Mouse (Mus musculus): Measurements from ENCODE around the gene Tab1.

Gene Tab1

GRCm38 (mm10) chr15:80170357-80170756, 37.4 kb downstream of the Tab1 start:
- no peak for DNase-seq

GRCm38 (mm10) chr15:80171286-80171685, 38.4 kb downstream of the Tab1 start:
- no peak for DNase-seq

- DNase-seq: no peak
These were observed 38.9 kb downstream of the Tab1 start for GRCm38 (mm10) chr15:80171791-80172190.

- no peak for DNase-seq
These were observed 40.3 kb downstream of the Tab1 start, which contains the start of gene Mgat3 for GRCm38 (mm10) chr15:80173001-80173771. Gene Mgat3, plus strand, starts transcription at chr15:80173721.

- no peak for DNase-seq
These were observed 41.1 kb downstream of the Tab1 start for GRCm38 (mm10) chr15:80173781-80174597.

GRCm38 (mm10) chr15:80174598-80174875, 41.6 kb downstream of the Tab1 start:
- DNase-seq: no peak

GRCm38 (mm10) chr15:80175316-80175715, 42.4 kb downstream of the Tab1 start:
- no peak for DNase-seq

- DNase-seq: no peak
These were observed 42.8 kb downstream of the Tab1 start for GRCm38 (mm10) chr15:80175756-80176155.

- DNase-seq: no peak
These were observed 48.6 kb downstream of the Tab1 start for GRCm38 (mm10) chr15:80181561-80181960.

GRCm38 (mm10) chr15:80182072-80182700, 49.3 kb downstream of the Tab1 start:
- no peak for DNase-seq

GRCm38 (mm10) chr15:80188927-80189326, 56.0 kb downstream of the Tab1 start:
- DNase-seq: no peak

GRCm38 (mm10) chr15:80190075-80190474, 57.1 kb downstream of the Tab1 start:
- DNase-seq: no peak

GRCm38 (mm10) chr15:80191585-80192245, 58.8 kb downstream of the Tab1 start:
- DNase-seq: no peak

GRCm38 (mm10) chr15:80192246-80192585, 59.3 kb downstream of the Tab1 start:
- no peak for DNase-seq

- no peak for DNase-seq
These were observed 59.9 kb downstream of the Tab1 start for GRCm38 (mm10) chr15:80192847-80193246.

- DNase-seq: no peak
These were observed 66.6 kb downstream of the Tab1 start for GRCm38 (mm10) chr15:80199556-80199955.

- no peak for DNase-seq
These were observed 69.3 kb downstream of the Tab1 start for GRCm38 (mm10) chr15:80202111-80202775.

GRCm38 (mm10) chr15:80203406-80203805, 70.5 kb downstream of the Tab1 start:
- no peak for DNase-seq

- DNase-seq: no peak
These were observed 73.2 kb downstream of the Tab1 start for GRCm38 (mm10) chr15:80206057-80206565.

- no peak for DNase-seq
These were observed 75.5 kb downstream of the Tab1 start for GRCm38 (mm10) chr15:80208446-80208845.

Measured in heart, adult 11 months (tissue).